Mouse (Mus musculus) intestine, embryonic 16.5 days (tissue): ENCODE measurements around the gene Sipa1l1. TPM values are rescaled to one million over a fixed set of nuclear protein-coding genes. Genes with fewer than 3 reads are reported as not detected.

ENCODE experiments used
- ATAC-seq: fragments of 200-750 bp; cut with Nextera tagmentation; 2 replicates; pipeline ENCODE4 v1.8.0; 2017; ENCODE audit warnings: moderate TSS enrichment, moderate library complexity
- H3K27ac ChIP-seq: fragments of 300-500 bp; sonication (generic); 2 replicates; pipeline ENCODE4 v1.5.1; 2014; ENCODE audit warnings: mild to moderate bottlenecking, low read length
- H3K27me3 ChIP-seq: fragments of 300-500 bp; sonication (generic); replicated peaks from 2 replicates; pipeline ENCODE4 v1.6.1; 2014; ENCODE audit warnings: low read length, control low read depth, mixed read lengths; ENCODE audit not compliant: control insufficient read depth, insufficient read depth
- H3K36me3 ChIP-seq: fragments of 300-500 bp; sonication (generic); 2 replicates; pipeline ENCODE4 v1.6.1; 2014; ENCODE audit warnings: low read length, control low read depth; ENCODE audit not compliant: control insufficient read depth, insufficient read depth
- H3K4me1 ChIP-seq: fragments of 300-500 bp; sonication (generic); 2 replicates; pipeline ENCODE4 v1.6.1; 2014; ENCODE audit warnings: low read length, control low read depth, mixed read lengths; ENCODE audit not compliant: control insufficient read depth, insufficient read depth
- H3K4me2 ChIP-seq: fragments of 300-500 bp; sonication (generic); 2 replicates; pipeline ENCODE4 v1.6.1; 2014; ENCODE audit warnings: low read depth, low read length, control low read depth
- H3K4me3 ChIP-seq: fragments of 300-500 bp; sonication (generic); 2 replicates; pipeline ENCODE4 v1.5.1; 2014; ENCODE audit warnings: mild to moderate bottlenecking, low read length
- H3K9ac ChIP-seq: fragments of 300-500 bp; sonication (generic); 2 replicates; pipeline ENCODE4 v1.6.1; 2014; ENCODE audit warnings: low read depth, low read length
- H3K9me3 ChIP-seq: fragments of 300-500 bp; sonication (generic); 2 replicates; pipeline ENCODE4 v1.6.1; 2016; ENCODE audit warnings: low read length, control low read depth; ENCODE audit not compliant: control insufficient read depth
- WGBS: fragments of 180-500 bp; shearing (Covaris S2); extraction: QIAGEN DNeasy Blood & Tissue Kit; methylation state at CpG from one replicate; pipeline ENCODE4 v1.1.7; 2014; 5-methylcytosine and 5-hydroxymethylcytosine counted together
- polyA plus RNA-seq: library from polyadenylated mRNA; unstranded; fragments of >200 nt; fragmentation: Nextera tagmentation; extraction: Ambion mirVana; gene quantifications from 2 replicates; pipeline ENCODE4 v1.2.1, GENCODE M21; 2015

Sipa1l1 gene
- polyA plus RNA-seq, 1 experiment from 2014 or later: 21.2 TPM

- H3K4me2 ChIP-seq: peak overlapping the region; percentile 38
- 19% methylated on average over 6 of the region's 6 CpGs for WGBS
- H3K4me1 ChIP-seq: peaks cover 50% of the 10 kb centered on the region
- peak overlapping the region; percentile 33; the same call in 1 of the 2 replicates for H3K27ac ChIP-seq
- H3K27me3 ChIP-seq: no peaks in the 10 kb centered on the region
- H3K36me3 ChIP-seq: no peaks in the 10 kb centered on the region
- ATAC-seq: peak; percentile 47; the same call in 1 of the 2 replicates
- H3K9ac ChIP-seq: no peak overlapping the region
- no peaks in the 10 kb centered on the region for H3K9me3 ChIP-seq
- H3K4me3 ChIP-seq: no peak overlapping the region; the same call in 1 of the 2 replicates
Measured at GRCm38 (mm10) chr12:82189076-82189675, 20.1 kb downstream of the Sipa1l1 start.

DNA sequence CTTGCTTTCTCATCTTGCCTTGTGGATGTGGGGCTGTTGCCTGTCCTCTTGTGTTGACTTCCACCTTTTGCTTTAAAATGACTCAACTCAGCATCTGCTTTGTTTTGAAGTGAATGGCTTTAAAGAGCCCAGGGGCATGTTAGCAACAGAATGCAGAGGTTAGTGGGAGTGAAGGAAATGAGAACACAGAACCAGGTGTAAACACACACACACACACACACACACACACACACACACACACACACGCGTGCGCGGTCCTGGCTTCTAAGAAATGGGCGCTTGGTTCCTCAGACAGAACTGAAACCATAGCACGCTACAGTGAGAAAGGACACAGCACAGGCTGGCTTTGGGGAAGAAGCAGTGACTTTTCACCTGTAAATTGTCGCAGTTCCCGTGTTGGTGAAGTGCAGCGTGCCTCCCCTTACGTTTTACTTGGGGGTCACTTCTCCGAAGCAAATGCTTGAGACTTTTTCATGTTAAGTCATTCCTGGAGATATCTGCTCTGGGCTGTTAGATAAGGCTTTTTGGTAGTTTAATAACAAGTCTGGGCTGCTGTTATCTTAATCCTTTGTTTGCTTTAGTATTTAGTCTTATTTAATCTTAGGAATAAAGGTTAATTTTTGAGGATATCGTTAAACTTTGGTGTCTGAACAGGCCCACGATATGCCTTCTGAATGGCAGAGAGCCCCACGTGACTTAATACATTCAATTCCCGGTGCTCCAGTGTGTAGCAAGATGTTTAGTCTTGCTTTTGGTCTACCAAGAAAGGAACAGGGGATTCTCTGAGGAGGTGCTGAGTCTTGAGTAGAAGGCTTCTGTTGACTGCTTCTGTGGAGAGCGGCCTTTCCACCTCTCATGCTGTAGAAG, 20.8 kb downstream of the Sipa1l1 start:
- no peaks in the 10 kb centered on the region for H3K9me3 ChIP-seq
- 37% methylated on average over 16 of the region's 16 CpGs for WGBS
- peak overlapping the region; percentile 10 for H3K4me3 ChIP-seq
- H3K9ac ChIP-seq: 0 out of 2 replicates have a peak overlapping the region, but pooled peaks have one; percentile 3
- no peaks in the 10 kb centered on the region for H3K27me3 ChIP-seq
- peak overlapping the region; percentile 38 for H3K4me2 ChIP-seq
- H3K27ac ChIP-seq: peak overlapping the region; percentile 20; the same call in 1 of the 2 replicates
- H3K36me3 ChIP-seq: no peaks in the 10 kb centered on the region
- peak; percentile 57 for ATAC-seq
- H3K4me1 ChIP-seq: peaks cover 50% of the 10 kb centered on the region

- Histone ChIP-seq H3K36me3 (no peaks in the 10 kb centered on the region), H3K27ac (no peak overlapping the region), H3K27me3 (no peaks in the 10 kb centered on the region), H3K4me2 (peak overlapping the region; percentile 38; the same call in 1 of the 2 replicates), H3K9me3 (no peaks in the 10 kb centered on the region), H3K9ac (no peak overlapping the region), H3K4me3 (no peak overlapping the region), H3K4me1 (peaks cover 50% of the 10 kb centered on the region)
- ATAC-seq: peak; percentile 12; the same call in 1 of the 2 replicates
- 84% methylated on average over 16 of the region's 16 CpGs for WGBS
Measured at GRCm38 (mm10) chr12:82190582-82190965, 21.5 kb downstream of the Sipa1l1 start.

DNA sequence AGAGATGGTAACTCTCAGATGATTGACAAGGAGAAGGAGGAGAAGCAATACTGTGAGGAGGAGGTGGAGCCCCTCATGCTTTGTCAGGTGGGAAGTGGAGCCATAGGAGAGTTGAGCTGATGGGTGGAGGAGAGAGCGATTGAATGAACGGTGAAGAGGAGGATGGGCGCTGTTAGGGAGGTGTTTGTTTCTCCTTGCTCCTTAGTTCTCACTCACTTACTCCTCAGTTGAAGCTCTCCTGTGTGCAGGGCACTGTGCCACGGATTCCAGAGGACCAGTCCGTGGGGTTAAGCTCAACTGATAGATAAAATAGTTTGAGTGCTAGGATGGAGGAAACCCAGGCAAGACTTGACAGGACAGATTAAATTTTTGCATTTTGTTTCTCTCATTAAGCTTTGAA, 22.6 kb downstream of the Sipa1l1 start:
- Histone ChIP-seq H3K36me3 (no peaks in the 10 kb centered on the region), H3K27me3 (no peaks in the 10 kb centered on the region), H3K4me3 (no peak overlapping the region), H3K9ac (no peak overlapping the region), H3K4me1 (peaks cover 52% of the 10 kb centered on the region), H3K27ac (no peak overlapping the region), H3K9me3 (no peaks in the 10 kb centered on the region), H3K4me2 (no peak overlapping the region)
- no peak for ATAC-seq
- 75% methylated on average over 5 of the region's 5 CpGs for WGBS

GRCm38 (mm10) chr12:82192641-82193054, 23.5 kb downstream of the Sipa1l1 start:
- no peaks in the 10 kb centered on the region for H3K9me3 ChIP-seq
- H3K9ac ChIP-seq: 0 out of 2 replicates have a peak overlapping the region, but pooled peaks have one; percentile 7
- 59% methylated on average over 4 of the region's 4 CpGs for WGBS

DNA sequence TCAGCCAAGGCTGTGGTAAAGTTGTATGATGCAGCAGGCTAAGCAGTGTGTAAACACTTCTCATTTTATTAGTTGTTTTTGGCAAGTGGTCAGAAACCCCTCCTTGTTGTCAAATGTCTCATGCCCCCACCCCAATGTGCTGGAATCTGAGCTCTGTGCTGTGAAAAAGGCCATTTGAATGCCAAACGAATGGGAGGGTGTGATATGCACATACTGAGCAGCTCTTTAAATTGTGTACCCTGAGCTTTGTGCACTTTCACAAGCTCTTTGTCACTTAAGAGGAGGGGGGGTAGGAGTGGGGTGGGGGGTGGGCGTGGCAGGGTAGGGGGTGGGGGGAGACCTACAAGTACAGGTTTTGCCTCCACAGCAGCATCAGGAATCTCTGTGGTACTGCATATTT, 24.4 kb downstream of the Sipa1l1 start:
- 51% methylated on average over 2 of the region's 2 CpGs for WGBS
- ATAC-seq: no peak
- H3K4me1 ChIP-seq: peaks cover 45% of the 10 kb centered on the region

More at GRCm38 (mm10) chr12:82192641-82193054, 23.5 kb downstream of the Sipa1l1 start:
- Histone ChIP-seq H3K4me1 (peaks cover 51% of the 10 kb centered on the region), H3K4me3 (no peak overlapping the region), H3K27ac (no peak overlapping the region), H3K36me3 (no peaks in the 10 kb centered on the region), H3K27me3 (no peaks in the 10 kb centered on the region), H3K4me2 (no peak overlapping the region)
- ATAC-seq: no peak

DNA sequence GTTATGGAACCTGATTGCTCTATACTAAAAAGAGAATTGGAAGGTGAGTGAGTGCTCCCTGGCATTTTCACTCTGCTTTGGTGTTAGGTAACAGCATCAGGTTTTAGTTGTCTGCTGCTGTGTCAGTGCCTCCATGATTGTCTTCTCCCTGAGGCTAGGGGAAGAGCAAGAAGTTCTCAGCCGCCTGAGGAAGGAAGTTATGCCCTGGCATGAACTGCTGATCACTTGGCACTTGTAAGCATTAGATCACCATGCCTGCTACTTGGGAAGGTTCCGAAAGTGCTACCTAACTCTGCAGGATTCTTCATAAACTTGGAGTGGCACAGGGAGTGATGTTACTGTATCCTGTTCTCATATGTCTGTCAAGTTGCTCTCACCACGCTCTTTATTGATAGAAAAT, 25.8 kb downstream of the Sipa1l1 start:
- H3K27ac ChIP-seq: no peak overlapping the region
- peaks cover 32% of the 10 kb centered on the region for H3K4me1 ChIP-seq
- no peak overlapping the region for H3K4me3 ChIP-seq
- H3K4me2 ChIP-seq: no peak overlapping the region
- no peak overlapping the region for H3K9ac ChIP-seq
- ATAC-seq: no peak
- H3K9me3 ChIP-seq: no peaks in the 10 kb centered on the region
- H3K36me3 ChIP-seq: no peaks in the 10 kb centered on the region
- WGBS: 81% methylated on average over 3 of the region's 3 CpGs
- no peaks in the 10 kb centered on the region for H3K27me3 ChIP-seq

More for the DNA sequence above, 24.4 kb downstream of the Sipa1l1 start:
- Histone ChIP-seq H3K4me2 (no peak overlapping the region), H3K36me3 (no peaks in the 10 kb centered on the region), H3K27me3 (no peaks in the 10 kb centered on the region), H3K9ac (no peak overlapping the region), H3K4me3 (no peak overlapping the region), H3K9me3 (no peaks in the 10 kb centered on the region), H3K27ac (no peak overlapping the region)

GRCm38 (mm10) chr12:82196213-82196612, 27.1 kb downstream of the Sipa1l1 start:
- no peak overlapping the region for H3K27ac ChIP-seq
- no peak overlapping the region for H3K4me3 ChIP-seq
- no peaks in the 10 kb centered on the region for H3K9me3 ChIP-seq
- H3K4me2 ChIP-seq: no peak overlapping the region
- H3K36me3 ChIP-seq: no peaks in the 10 kb centered on the region
- WGBS: 90% methylated on average over 2 of the region's 2 CpGs
- H3K4me1 ChIP-seq: peaks cover 22% of the 10 kb centered on the region
- ATAC-seq: no peak
- no peak overlapping the region for H3K9ac ChIP-seq
- no peaks in the 10 kb centered on the region for H3K27me3 ChIP-seq

- Histone ChIP-seq H3K27me3 (no peaks in the 10 kb centered on the region), H3K27ac (no peak overlapping the region), H3K4me1 (peaks cover 20% of the 10 kb centered on the region), H3K9me3 (no peaks in the 10 kb centered on the region), H3K4me2 (no peak overlapping the region), H3K9ac (no peak overlapping the region), H3K36me3 (no peaks in the 10 kb centered on the region), H3K4me3 (no peak overlapping the region)
- WGBS: 45% methylated on average over 7 of the region's 7 CpGs
- ATAC-seq: no peak
Measured at GRCm38 (mm10) chr12:82196615-82197146, 27.6 kb downstream of the Sipa1l1 start.
